Mouse (Mus musculus): ENCODE results near the gene Frmpd1. TPM values are rescaled to one million over a fixed set of nuclear protein-coding genes. Genes with fewer than 3 reads are reported as not detected.

Gene Frmpd1
- polyA plus RNA-seq (2012; rRNA removed) = 0.25 and 0.37 TPM in 2 replicates

GRCm38 (mm10) chr4:45184521-45185330, at the start of gene Frmpd1:
Frmpd1 (plus strand) TSS chr4:45184875.
- Histone ChIP-seq H3K4me3 (ENCODE audit: low read depth, low read length) (peak within 1 kb of the TSS; percentile 62), H3K27ac (ENCODE audit: insufficient read depth, low read depth, low read length) (no peak within 1 kb of the TSS), H3K27me3 (ENCODE audit: control insufficient read depth, insufficient read depth, low read length) (peaks cover 19% of the 10 kb centered on the region), H3K4me1 (ENCODE audit: control insufficient read depth, insufficient read depth, insufficient read length, low read length) (peaks cover 4% of the 10 kb centered on the region; the same call in 1 of the 2 replicates), H3K36me3 (ENCODE audit: control insufficient read depth, insufficient read depth, low read length) (no peaks in the 10 kb centered on the region)
- under 1% methylated on average over 76 of the region's 85 CpGs for WGBS
- TF ChIP-seq POLR2A (IDR thresholded peaks at IDR 0.05; ENCODE audit: low read depth, low read length) (no peak), CTCF (IDR thresholded peaks at IDR 0.05; ENCODE audit: extremely low read depth, insufficient read length, insufficient replicate concordance, low read depth, low read length) (no peak)

GRCm38 (mm10) chr4:45137636-45138035, 47.0 kb upstream of the Frmpd1 start:
- Histone ChIP-seq H3K36me3 (ENCODE audit: control insufficient read depth, insufficient read depth, low read length) (no peaks in the 10 kb centered on the region), H3K27ac (ENCODE audit: insufficient read depth, low read depth, low read length) (no peak overlapping the region), H3K27me3 (ENCODE audit: control insufficient read depth, insufficient read depth, low read length) (no peaks in the 10 kb centered on the region; the same call in 1 of the 2 replicates), H3K4me3 (ENCODE audit: low read depth, low read length) (no peak overlapping the region), H3K4me1 (ENCODE audit: control insufficient read depth, insufficient read depth, insufficient read length, low read length) (no peaks in the 10 kb centered on the region)
- TF ChIP-seq POLR2A (IDR thresholded peaks at IDR 0.05; ENCODE audit: low read depth, low read length) (no peak), CTCF (IDR thresholded peaks at IDR 0.05; ENCODE audit: extremely low read depth, insufficient read length, insufficient replicate concordance, low read depth, low read length) (no peak)
- 24% methylated on average over 4 of the region's 4 CpGs for WGBS

GRCm38 (mm10) chr4:45141835-45142234, 42.8 kb upstream of the Frmpd1 start:
- WGBS = 66% methylated on average over 5 of the region's 5 CpGs
- no peaks in the 10 kb centered on the region for H3K27me3 ChIP-seq (ENCODE audit: control insufficient read depth, insufficient read depth, low read length)

GRCm38 (mm10) chr4:45142411-45142810, 42.3 kb upstream of the Frmpd1 start:
- no peaks in the 10 kb centered on the region for H3K4me1 ChIP-seq (ENCODE audit: control insufficient read depth, insufficient read depth, insufficient read length, low read length)
- TF ChIP-seq POLR2A (IDR thresholded peaks at IDR 0.05; ENCODE audit: low read depth, low read length) (no peak), CTCF (IDR thresholded peaks at IDR 0.05; ENCODE audit: extremely low read depth, insufficient read length, insufficient replicate concordance, low read depth, low read length) (no peak)
- WGBS = 45% methylated on average over 11 of the region's 11 CpGs
- H3K27me3 ChIP-seq (ENCODE audit: control insufficient read depth, insufficient read depth, low read length) = no peaks in the 10 kb centered on the region
- no peaks in the 10 kb centered on the region for H3K36me3 ChIP-seq (ENCODE audit: control insufficient read depth, insufficient read depth, low read length)
- no peak overlapping the region for H3K27ac ChIP-seq (ENCODE audit: insufficient read depth, low read depth, low read length)
- no peak overlapping the region for H3K4me3 ChIP-seq (ENCODE audit: low read depth, low read length)

More at GRCm38 (mm10) chr4:45141835-45142234, 42.8 kb upstream of the Frmpd1 start:
- Histone ChIP-seq H3K36me3 (ENCODE audit: control insufficient read depth, insufficient read depth, low read length) (no peaks in the 10 kb centered on the region), H3K4me1 (ENCODE audit: control insufficient read depth, insufficient read depth, insufficient read length, low read length) (no peaks in the 10 kb centered on the region), H3K27ac (ENCODE audit: insufficient read depth, low read depth, low read length) (no peak overlapping the region), H3K4me3 (ENCODE audit: low read depth, low read length) (no peak overlapping the region)
- no peak for TF ChIP-seq CTCF (IDR thresholded peaks at IDR 0.05; ENCODE audit: extremely low read depth, insufficient read length, insufficient replicate concordance, low read depth, low read length)
- no peak for TF ChIP-seq POLR2A (IDR thresholded peaks at IDR 0.05; ENCODE audit: low read depth, low read length)

GRCm38 (mm10) chr4:45143005-45143404, 41.7 kb upstream of the Frmpd1 start:
- no peak overlapping the region for H3K4me3 ChIP-seq (ENCODE audit: low read depth, low read length)
- no peak overlapping the region for H3K27ac ChIP-seq (ENCODE audit: insufficient read depth, low read depth, low read length)
- H3K36me3 ChIP-seq (ENCODE audit: control insufficient read depth, insufficient read depth, low read length) = no peaks in the 10 kb centered on the region
- no peaks in the 10 kb centered on the region for H3K27me3 ChIP-seq (ENCODE audit: control insufficient read depth, insufficient read depth, low read length)
- no peaks in the 10 kb centered on the region for H3K4me1 ChIP-seq (ENCODE audit: control insufficient read depth, insufficient read depth, insufficient read length, low read length)
- TF ChIP-seq POLR2A (IDR thresholded peaks at IDR 0.05; ENCODE audit: low read depth, low read length) (no peak), CTCF (IDR thresholded peaks at IDR 0.05; ENCODE audit: extremely low read depth, insufficient read length, insufficient replicate concordance, low read depth, low read length) (no peak)
- 75% methylated on average over 8 of the region's 8 CpGs for WGBS

- WGBS = 65% methylated on average over 3 of the region's 3 CpGs
- Histone ChIP-seq H3K4me1 (ENCODE audit: control insufficient read depth, insufficient read depth, insufficient read length, low read length) (no peaks in the 10 kb centered on the region), H3K36me3 (ENCODE audit: control insufficient read depth, insufficient read depth, low read length) (no peaks in the 10 kb centered on the region), H3K4me3 (ENCODE audit: low read depth, low read length) (no peak overlapping the region), H3K27me3 (ENCODE audit: control insufficient read depth, insufficient read depth, low read length) (no peaks in the 10 kb centered on the region), H3K27ac (ENCODE audit: insufficient read depth, low read depth, low read length) (no peak overlapping the region)
- no peak for TF ChIP-seq CTCF (IDR thresholded peaks at IDR 0.05; ENCODE audit: extremely low read depth, insufficient read length, insufficient replicate concordance, low read depth, low read length)
- TF ChIP-seq POLR2A (IDR thresholded peaks at IDR 0.05; ENCODE audit: low read depth, low read length) = no peak
Measured at GRCm38 (mm10) chr4:45156433-45156832, 28.2 kb upstream of the Frmpd1 start.

GRCm38 (mm10) chr4:45158608-45159007, 26.1 kb upstream of the Frmpd1 start:
- no peaks in the 10 kb centered on the region for H3K36me3 ChIP-seq (ENCODE audit: control insufficient read depth, insufficient read depth, low read length)
- H3K27me3 ChIP-seq (ENCODE audit: control insufficient read depth, insufficient read depth, low read length) = no peaks in the 10 kb centered on the region
- no peaks in the 10 kb centered on the region for H3K4me1 ChIP-seq (ENCODE audit: control insufficient read depth, insufficient read depth, insufficient read length, low read length)
- no peak overlapping the region for H3K4me3 ChIP-seq (ENCODE audit: low read depth, low read length)
- H3K27ac ChIP-seq (ENCODE audit: insufficient read depth, low read depth, low read length) = no peak overlapping the region
- no peak for TF ChIP-seq CTCF (IDR thresholded peaks at IDR 0.05; ENCODE audit: extremely low read depth, insufficient read length, insufficient replicate concordance, low read depth, low read length)
- no peak for TF ChIP-seq POLR2A (IDR thresholded peaks at IDR 0.05; ENCODE audit: low read depth, low read length)
- 60% methylated on average over 9 of the region's 9 CpGs for WGBS

Measured in small intestine, adult 2 months (tissue).